ENCODE assay signal across 9 mouse cellular contexts in genomic region chr1:42697756-42698583, GRCm38 (mm10). TPM values are rescaled to one million over a fixed set of nuclear protein-coding genes. Genes with fewer than 3 reads are reported as not detected.
DNase-seq lines count a peak whose midpoint lies in the region; ATAC-seq and TF ChIP-seq lines count a peak whose summit lies in the region.
"Had no signal": no experiment of that assay in that cellular context is flagged by ENCODE, and none has a peak within 500 bp of the region (broad histone marks: within the 10 kb centered on the region; RNA-seq: fewer than 3 reads in every experiment).

No protein-coding gene starts in this region.

- no peak for ATAC-seq in forebrain, embryonic 15.5 days (replicated peaks)
- no peak for ATAC-seq in kidney, postnatal 0 days (replicated peaks; ENCODE audit: low FRiP score, low read depth)
- ATAC-seq in midbrain, postnatal 0 days (ENCODE audit: low FRiP score), result no peak

- peak overlapping the region; percentile 54 for H3K4me2 ChIP-seq in forebrain, embryonic 15.5 days (replicated peaks)
- H3K4me2 ChIP-seq in kidney, postnatal 0 days (ENCODE audit: low read length), result peak overlapping the region; percentile 48
- peak overlapping the region; percentile 91 for H3K4me2 ChIP-seq in midbrain, postnatal 0 days (ENCODE audit: low read depth, low read length, poor library complexity, severe bottlenecking)

- peaks cover under 1% of the 10 kb centered on the region for H3K4me1 ChIP-seq in forebrain, embryonic 15.5 days
- H3K4me1 ChIP-seq in kidney, postnatal 0 days (replicated peaks; ENCODE audit: insufficient read depth, low read length), result peaks cover 3% of the 10 kb centered on the region; the same call in 1 of the 2 replicates
- no peaks in the 10 kb centered on the region for H3K4me1 ChIP-seq in midbrain, postnatal 0 days (ENCODE audit: insufficient read depth, low read length)

- peak; percentile 83 for DNase-seq in heart, adult 11 months
- no peak for DNase-seq in heart, adult 8-10 months (ENCODE audit: low spot score)
- DNase-seq in ZHBTc4 (ENCODE audit: low read depth, low spot score), result peak; percentile 78
- no peak for DNase-seq in kidney, postnatal 0 days (ENCODE audit: low spot score)
- DNase-seq in midbrain, postnatal 0 days (ENCODE audit: low spot score), result peak; percentile 60
- no peak for DNase-seq in ovary, postnatal 14 days (ENCODE audit: low spot score)
- no peak for DNase-seq in lung, postnatal 14 days

- under 1% methylated on average over 79 of the region's 80 CpGs for WGBS in forebrain, embryonic 15.5 days
- WGBS in kidney, postnatal 0 days, result under 1% methylated on average over 78 of the region's 80 CpGs
- under 1% methylated on average over 69 of the region's 80 CpGs for WGBS in midbrain, postnatal 0 days

- no peak for TF ChIP-seq CTCF in kidney, postnatal 0 days (IDR thresholded peaks at IDR 0.05; ENCODE audit: low read depth)
- no peak for TF ChIP-seq CTCF in midbrain, postnatal 0 days (IDR thresholded peaks at IDR 0.05)

- no peaks in the 10 kb centered on the region for H3K9me3 ChIP-seq in forebrain, embryonic 15.5 days
- H3K9me3 ChIP-seq in kidney, postnatal 0 days (replicated peaks; ENCODE audit: low read length), result no peaks in the 10 kb centered on the region
- H3K9me3 ChIP-seq in midbrain, postnatal 0 days (ENCODE audit: low read length), result no peaks in the 10 kb centered on the region

- peak overlapping the region; percentile 100 for H3K27ac ChIP-seq in forebrain, embryonic 15.5 days (replicated peaks)
- H3K27ac ChIP-seq in kidney, postnatal 0 days, result peak overlapping the region; percentile 86
- H3K27ac ChIP-seq in midbrain, postnatal 0 days (ENCODE audit: low read depth, low read length), result peak overlapping the region; percentile 97

- peak overlapping the region; percentile 94 for H3K4me3 ChIP-seq in forebrain, embryonic 15.5 days
- H3K4me3 ChIP-seq in kidney, postnatal 0 days (replicated peaks; ENCODE audit: low read depth, low read length), result peak overlapping the region; percentile 48
- peak overlapping the region; percentile 85 for H3K4me3 ChIP-seq in midbrain, postnatal 0 days (ENCODE audit: low read depth, low read length)
- H3K4me3 ChIP-seq: myocyte had no signal

- H3K27me3 ChIP-seq in forebrain, embryonic 15.5 days, result no peaks in the 10 kb centered on the region
- H3K27me3 ChIP-seq in kidney, postnatal 0 days (ENCODE audit: insufficient read depth, low read length), result peaks cover 47% of the 10 kb centered on the region
- no peaks in the 10 kb centered on the region for H3K27me3 ChIP-seq in midbrain, postnatal 0 days (ENCODE audit: insufficient read depth, low read length)

- H3K36me3 ChIP-seq in forebrain, embryonic 15.5 days, result no peaks in the 10 kb centered on the region
- H3K36me3 ChIP-seq in kidney, postnatal 0 days (ENCODE audit: insufficient read depth, low read length), result no peaks in the 10 kb centered on the region
- H3K36me3 ChIP-seq in midbrain, postnatal 0 days (ENCODE audit: insufficient read depth, low read length), result peaks cover 5% of the 10 kb centered on the region; the same call in 1 of the 2 replicates

- peak overlapping the region; percentile 94 for H3K9ac ChIP-seq in forebrain, embryonic 15.5 days (replicated peaks)
- H3K9ac ChIP-seq in kidney, postnatal 0 days (ENCODE audit: low read depth, low read length), result peak overlapping the region; percentile 63
- H3K9ac ChIP-seq in midbrain, postnatal 0 days (replicated peaks; ENCODE audit: low read length, poor library complexity, severe bottlenecking), result peak overlapping the region; percentile 92

RNA-seq across cellular contexts. Expression of gene Pou3f3, which starts 2.4 kb away (rescaled TPM):
- under 1 TPM in 1 of 4 experiments, not detected in 3; 0.09 TPM for total RNA-seq in heart, adult 8-10 months (2022)
- 49.1 and 52.0 TPM in 2 replicates for polyA plus RNA-seq in forebrain, embryonic 15.5 days (2015; fragmentation: Nextera tagmentation; extraction: Ambion mirVana)
- polyA plus RNA-seq in kidney, postnatal 0 days (2015; fragmentation: Nextera tagmentation; extraction: Ambion mirVana), result 12.4 and 13.2 TPM in 2 replicates
- 45.2 and 48.4 TPM in 2 replicates for total RNA-seq in midbrain, postnatal 0 days (2014; rRNA removed)
- 11.5 and 12.0 TPM in 2 replicates for polyA plus RNA-seq in midbrain, postnatal 0 days (2015; fragmentation: Nextera tagmentation; extraction: Ambion mirVana)
- polyA plus RNA-seq: myocyte had no signal

Comparison
In these comparisons a context has a peak if more than half of its experiments do, and no peak if none do; other contexts are left out.
1. DNase-seq: peak in heart, adult 11 months (single experiment), ZHBTc4 (single experiment) and midbrain, postnatal 0 days (single experiment); none in heart, adult 8-10 months (single experiment), kidney, postnatal 0 days (single experiment), ovary, postnatal 14 days (single experiment) and lung, postnatal 14 days (single experiment).
2. Peak in every context shown above with its lines, with median percentiles within 50 percentile points of each other: H3K27ac ChIP-seq, H3K4me2 ChIP-seq, H3K4me3 ChIP-seq and H3K9ac ChIP-seq.